10 mouse cellular contexts compared by ENCODE assay signal in the genomic region with DNA sequence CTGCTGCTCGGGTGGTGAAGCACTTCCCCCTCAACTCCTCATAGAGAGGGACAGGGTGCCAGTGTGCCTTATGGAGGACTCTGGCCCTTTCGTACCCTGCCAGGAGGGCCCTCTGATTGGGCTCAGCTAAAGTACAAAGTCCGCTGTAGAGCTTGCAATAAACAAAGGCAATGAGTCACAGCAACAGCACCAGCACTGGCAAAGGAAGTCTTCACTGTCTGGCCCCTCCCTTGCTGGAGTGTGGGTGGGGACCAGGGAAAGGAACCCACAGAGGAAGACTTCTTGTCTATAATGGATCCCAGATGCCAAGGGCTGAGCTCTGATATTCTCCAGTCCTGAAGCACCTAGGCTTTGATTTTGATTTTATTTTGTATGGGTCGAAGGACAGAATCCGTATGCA.
A peak's percentile ranks its signal among the peaks of the same experiment; 100 is the strongest.
DNase-seq lines count a peak whose midpoint lies in the region; ATAC-seq and TF ChIP-seq lines count a peak whose summit lies in the region.
"Had no signal": no experiment of that assay in that cellular context is flagged by ENCODE, and none has a peak within 500 bp of the region (broad histone marks: within the 10 kb centered on the region; RNA-seq: fewer than 3 reads in every experiment).

No protein-coding gene starts in this region.

- WGBS in kidney, adult 2 months, result 58% methylated on average over 5 of the region's 5 CpGs
- 54% methylated on average over 5 of the region's 5 CpGs for WGBS in lung, postnatal 0 days

- no peak for TF ChIP-seq EP300 in lung, postnatal 0 days (IDR thresholded peaks at IDR 0.05)

- H3K9me3 ChIP-seq in lung, postnatal 0 days (ENCODE audit: low read length), result no peaks in the 10 kb centered on the region

- ATAC-seq in lung, postnatal 0 days, result peak; percentile 71

- no peaks in the 10 kb centered on the region for H3K4me1 ChIP-seq in kidney, adult 2 months (ENCODE audit: control insufficient read depth, insufficient read depth, low read length)
- H3K4me1 ChIP-seq in lung, postnatal 0 days (ENCODE audit: insufficient read depth, low read depth, low read length), result no peaks in the 10 kb centered on the region

- no peak overlapping the region for H3K4me2 ChIP-seq in lung, postnatal 0 days (replicated peaks; ENCODE audit: low read depth, low read length)

- TF ChIP-seq CTCF in kidney, adult 2 months (conservative IDR thresholded peaks at IDR 0.05; ENCODE audit: insufficient read depth, insufficient read length, low read depth, low read length), result no peak
- no peak for TF ChIP-seq CTCF in lung, postnatal 0 days (IDR thresholded peaks at IDR 0.05)

- intact Hi-C loops in heart, postnatal 10 days (cut with DNase I), result no loop called here

- H3K27me3 ChIP-seq in kidney, adult 2 months (replicated peaks; ENCODE audit: control insufficient read depth, insufficient read depth, low read length), result no peaks in the 10 kb centered on the region
- H3K27me3 ChIP-seq in lung, postnatal 0 days (replicated peaks; ENCODE audit: insufficient read depth, low read length), result no peaks in the 10 kb centered on the region

- H3K27ac ChIP-seq in kidney, adult 2 months (ENCODE audit: insufficient read depth, low read depth, low read length), result no peak overlapping the region
- H3K27ac ChIP-seq in lung, postnatal 0 days (ENCODE audit: low read length), result no peak overlapping the region

- TF ChIP-seq POLR2A in kidney, adult 2 months (IDR thresholded peaks at IDR 0.05; ENCODE audit: low read depth, low read length), result no peak

- no peak overlapping the region for H3K4me3 ChIP-seq in kidney, adult 2 months (ENCODE audit: insufficient read depth, low read depth, low read length)
- no peak overlapping the region for H3K4me3 ChIP-seq in lung, postnatal 0 days (ENCODE audit: low read depth, low read length)

- peak; percentile 53 for DNase-seq in Muller cell, postnatal 12 days (ENCODE audit: inconsistent ontology term)
- DNase-seq in embryo, embryonic 9.5 days (ENCODE audit: extremely low spot score), result peak; percentile 43
- peak; percentile 63 for DNase-seq in kidney, adult 2 months
- DNase-seq in lung, postnatal 0 days (ENCODE audit: low spot score), result peak; percentile 48
- no peak for DNase-seq in adrenal gland, adult 18-20 months (ENCODE audit: low spot score in 2 of 2)
- no peak for DNase-seq in ovary, postnatal 14 days (ENCODE audit: low spot score)
- DNase-seq in MN1 (ENCODE audit: low spot score), result no peak
- no peak for DNase-seq in heart, postnatal 10 days
- DNase-seq: midbrain, embryonic 14.5 days; right cerebral cortex, adult 18-20 months had no signal

- no peaks in the 10 kb centered on the region for H3K36me3 ChIP-seq in kidney, adult 2 months (ENCODE audit: control insufficient read depth, insufficient read depth, low read length)
- no peaks in the 10 kb centered on the region for H3K36me3 ChIP-seq in lung, postnatal 0 days (ENCODE audit: insufficient read depth, low read length)

- H3K9ac ChIP-seq in lung, postnatal 0 days (replicated peaks; ENCODE audit: low read depth), result no peak overlapping the region

Comparison
In these comparisons a context has a peak if more than half of its experiments do, and no peak if none do; other contexts are left out.
1. DNase-seq: peak in Muller cell, postnatal 12 days (single experiment), embryo, embryonic 9.5 days (single experiment), kidney, adult 2 months (single experiment) and lung, postnatal 0 days (single experiment); none in adrenal gland, adult 18-20 months (0 of 2), ovary, postnatal 14 days (single experiment), MN1 (single experiment) and heart, postnatal 10 days (0 of 2).